Mouse (Mus musculus) cerebellum, adult 2 months (tissue): ENCODE data around the gene Zfp14.

ENCODE experiments used
- CTCF ChIP-seq: fragments of 200-500 bp; IDR thresholded peaks from 2 replicates; pipeline ENCODE4 v1.5.1; 2011; ENCODE audit warnings: low read depth, mild to moderate bottlenecking, control low read depth, low read length, moderate library complexity, borderline replicate concordance; ENCODE audit not compliant: insufficient read depth
- POLR2A ChIP-seq: fragments of 200-500 bp; IDR thresholded peaks from 2 replicates; pipeline ENCODE4 v1.6.1; 2011; ENCODE audit warnings: low read length, control low read depth, borderline replicate concordance; ENCODE audit not compliant: insufficient read depth

DNA sequence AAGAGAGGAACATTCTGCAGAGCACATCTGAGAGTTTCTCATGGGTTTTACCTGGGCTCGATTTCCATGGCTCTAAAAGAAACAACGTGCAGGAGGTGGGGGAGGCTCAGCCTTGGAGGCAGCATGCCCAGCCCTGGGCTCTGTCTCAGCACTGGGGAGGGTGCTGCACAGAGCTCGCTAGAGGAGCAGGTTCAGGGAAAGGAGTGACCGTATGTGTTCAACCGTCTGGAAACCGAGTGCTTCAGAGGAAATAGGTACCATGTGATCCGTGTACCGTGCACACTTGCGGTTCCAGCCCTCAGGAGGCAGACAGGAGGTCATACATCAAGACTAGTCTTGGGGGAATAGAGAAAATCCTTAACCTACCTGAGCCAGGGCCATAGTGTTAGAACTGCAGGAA, 6.8 kb downstream of the Zfp14 start:
- no peak for TF ChIP-seq CTCF
- no peak for TF ChIP-seq POLR2A
